Mouse (Mus musculus) liver, postnatal 0 days (tissue): ENCODE measurements around the gene Tek.

ENCODE experiments used
- CTCF ChIP-seq: sonication (generic); IDR thresholded peaks from 2 replicates; pipeline ENCODE4 v1.5.1; 2016; ENCODE audit warnings: antibody characterized with exemption, low read depth
- EP300 ChIP-seq: IDR thresholded peaks from 2 replicates; pipeline ENCODE4 v1.6.1; 2016; ENCODE audit warnings: antibody characterized with exemption, low read depth, mild to moderate bottlenecking

- TF ChIP-seq CTCF = no peak
- TF ChIP-seq EP300 = no peak
Observed at GRCm38 (mm10) chr4:94853301-94853700, 114.2 kb downstream of the Tek start.
